Mouse (Mus musculus): ENCODE measurements around the gene Npdc1.

Gene Npdc1

GRCm38 (mm10) chr2:25399051-25399450 lies at the start of gene Npdc1:
TSS of gene Npdc1 (plus strand) at chr2:25399351.
- no peak for DNase-seq (ENCODE audit: low spot score in 2 of 2)

GRCm38 (mm10) chr2:25349499-25349898 lies 49.7 kb upstream of the Npdc1 start:
- no peak for DNase-seq (ENCODE audit: low spot score in 2 of 2)

- no peak for DNase-seq (ENCODE audit: low spot score in 2 of 2)
Observed at GRCm38 (mm10) chr2:25350701-25351100, 48.5 kb upstream of the Npdc1 start.

- no peak for DNase-seq (ENCODE audit: low spot score in 2 of 2)
Observed at GRCm38 (mm10) chr2:25354211-25354610, 44.9 kb upstream of the Npdc1 start.

GRCm38 (mm10) chr2:25355419-25356066 lies 43.6 kb upstream of the Npdc1 start:
- no peak for DNase-seq (ENCODE audit: low spot score in 2 of 2)

- DNase-seq (ENCODE audit: low spot score in 2 of 2) = peak; percentile 55 to 71
Observed at GRCm38 (mm10) chr2:25356208-25357079, 42.7 kb upstream of the Npdc1 start, which contains the start of gene Dpp7. TSS of gene Dpp7 (minus strand) at chr2:25356359.

- no peak for DNase-seq (ENCODE audit: low spot score in 2 of 2)
Observed at GRCm38 (mm10) chr2:25359848-25360247, 39.3 kb upstream of the Npdc1 start.

GRCm38 (mm10) chr2:25363478-25364178 lies 35.5 kb upstream of the Npdc1 start:
- no peak for DNase-seq (ENCODE audit: low spot score in 2 of 2)

GRCm38 (mm10) chr2:25364313-25364712 lies 34.8 kb upstream of the Npdc1 start:
- no peak for DNase-seq (ENCODE audit: low spot score in 2 of 2)

- DNase-seq (ENCODE audit: low spot score in 2 of 2) = no peak
Observed at GRCm38 (mm10) chr2:25364761-25365090, 34.4 kb upstream of the Npdc1 start.

- DNase-seq (ENCODE audit: low spot score in 2 of 2) = peak; percentile 33 to 46
Observed at GRCm38 (mm10) chr2:25365091-25365761, 33.9 kb upstream of the Npdc1 start, which contains the start of gene Uap1l1. TSS of gene Uap1l1 (minus strand) at chr2:25365682.

- DNase-seq (ENCODE audit: low spot score in 2 of 2) = no peak
Observed at GRCm38 (mm10) chr2:25369996-25370395, 29.2 kb upstream of the Npdc1 start.

- DNase-seq (ENCODE audit: low spot score in 2 of 2) = peak; percentile 68 to 76
Observed at GRCm38 (mm10) chr2:25371764-25372643, 27.1 kb upstream of the Npdc1 start, which contains the start of gene Sapcd2. TSS of gene Sapcd2 (plus strand) at chr2:25372321.

- no peak for DNase-seq (ENCODE audit: low spot score in 2 of 2)
Observed at GRCm38 (mm10) chr2:25372644-25373391, 26.3 kb upstream of the Npdc1 start.

- no peak for DNase-seq (ENCODE audit: low spot score in 2 of 2)
Observed at GRCm38 (mm10) chr2:25373431-25373830, 25.7 kb upstream of the Npdc1 start.

- no peak for DNase-seq (ENCODE audit: low spot score in 2 of 2)
Observed at GRCm38 (mm10) chr2:25376589-25376988, 22.6 kb upstream of the Npdc1 start.

- no peak for DNase-seq (ENCODE audit: low spot score in 2 of 2)
Observed at GRCm38 (mm10) chr2:25384492-25384891, 14.7 kb upstream of the Npdc1 start.

GRCm38 (mm10) chr2:25391266-25391665 lies 7.9 kb upstream of the Npdc1 start:
- DNase-seq (ENCODE audit: low spot score in 2 of 2) = no peak

- no peak for DNase-seq (ENCODE audit: low spot score in 2 of 2)
Observed at GRCm38 (mm10) chr2:25394281-25395221, 4.6 kb upstream of the Npdc1 start.

Measured in spleen, postnatal 14 days (tissue).